13 mouse cellular contexts compared by ENCODE assay signal in genomic region chr3:10697698-10698452, GRCm38 (mm10).
"Had no signal": no experiment of that assay in that cellular context is flagged by ENCODE, and none has a peak within 500 bp of the region (broad histone marks: within the 10 kb centered on the region; RNA-seq: fewer than 3 reads in every experiment).

No protein-coding gene starts in this region.

- ATAC-seq: intestine, embryonic 15.5 days had no signal

- H3K4me2 ChIP-seq: intestine, embryonic 15.5 days; limb, embryonic 12.5 days; neural tube, embryonic 15.5 days; stomach, embryonic 15.5 days had no signal

- H3K4me1 ChIP-seq: intestine, embryonic 15.5 days; limb, embryonic 12.5 days; neural tube, embryonic 15.5 days; stomach, embryonic 15.5 days had no signal

- H3K9me3 ChIP-seq: intestine, embryonic 15.5 days; limb, embryonic 12.5 days; neural tube, embryonic 15.5 days; stomach, embryonic 15.5 days had no signal

- H3K27me3 ChIP-seq: intestine, embryonic 15.5 days; limb, embryonic 12.5 days; neural tube, embryonic 15.5 days; stomach, embryonic 15.5 days had no signal

- H3K36me3 ChIP-seq: intestine, embryonic 15.5 days; limb, embryonic 12.5 days; neural tube, embryonic 15.5 days; stomach, embryonic 15.5 days had no signal

- H3K9ac ChIP-seq: intestine, embryonic 15.5 days; limb, embryonic 12.5 days; liver, embryonic 14.5 days; neural tube, embryonic 15.5 days; stomach, embryonic 15.5 days had no signal

- DNase-seq: kidney, adult 18-20 months; kidney, postnatal 10 days; kidney, postnatal 4 days; liver; lung, adult 18-20 months; right cerebral cortex, postnatal 4 days; thymus, postnatal 4 days had no signal

- H3K27ac ChIP-seq: intestine, embryonic 15.5 days; layer of hippocampus, adult 2 months; limb, embryonic 12.5 days; liver, embryonic 14.5 days; neural tube, embryonic 15.5 days; stomach, embryonic 15.5 days had no signal

- H3K4me3 ChIP-seq: intestine, embryonic 15.5 days; layer of hippocampus, adult 2 months; limb, embryonic 12.5 days; neural tube, embryonic 15.5 days; stomach, embryonic 15.5 days had no signal
